8 mouse cellular contexts compared by ENCODE assay signal in genomic region chr3:122245215-122245877, GRCm38 (mm10). TPM values are rescaled to one million over a fixed set of nuclear protein-coding genes. Genes with fewer than 3 reads are reported as not detected.
DNase-seq lines count a peak whose midpoint lies in the region; ATAC-seq and TF ChIP-seq lines count a peak whose summit lies in the region.

TSS of gene Gclm (plus strand) at chr3:122245557.

- peak within 1 kb of the TSS; percentile 97 for H3K27ac ChIP-seq in heart, embryonic 12.5 days (ENCODE audit: poor library complexity, severe bottlenecking)
- peak within 1 kb of the TSS; percentile 93 for H3K27ac ChIP-seq in kidney, postnatal 0 days
- peak within 1 kb of the TSS; percentile 99 for H3K27ac ChIP-seq in liver, embryonic 11.5 days (ENCODE audit: low read depth, low read length)
- H3K27ac ChIP-seq in stomach, embryonic 14.5 days (ENCODE audit: low read length), result peak within 1 kb of the TSS; percentile 82

- peak; percentile 99 for TF ChIP-seq CTCF in C2C12 (IDR thresholded peaks at IDR 0.05; ENCODE audit: control insufficient read depth, insufficient read depth, insufficient read length)
- TF ChIP-seq CTCF in brain, embryonic 14.5 days (IDR thresholded peaks at IDR 0.05; ENCODE audit: borderline replicate concordance, extremely low read depth, insufficient read depth, insufficient read length), result peak; percentile 72
- peak; percentile 55 for TF ChIP-seq CTCF in kidney, postnatal 0 days (IDR thresholded peaks at IDR 0.05; ENCODE audit: low read depth)

- H3K27me3 ChIP-seq in C2C12 (ENCODE audit: control insufficient read depth, insufficient read depth, insufficient read length), result no peaks in the 10 kb centered on the region
- H3K27me3 ChIP-seq in erythroblast, embryonic 14.5 days (ENCODE audit: control insufficient read depth), result no peaks in the 10 kb centered on the region
- no peaks in the 10 kb centered on the region for H3K27me3 ChIP-seq in heart, embryonic 12.5 days (replicated peaks)
- H3K27me3 ChIP-seq in kidney, postnatal 0 days (ENCODE audit: insufficient read depth, low read length), result no peaks in the 10 kb centered on the region
- no peaks in the 10 kb centered on the region for H3K27me3 ChIP-seq in liver, embryonic 11.5 days (replicated peaks; ENCODE audit: control insufficient read depth, insufficient read depth, low read length)
- H3K27me3 ChIP-seq in stomach, embryonic 14.5 days (ENCODE audit: control insufficient read depth, insufficient read depth, low read length), result no peaks in the 10 kb centered on the region

- peaks cover 49% of the 10 kb centered on the region for H3K4me1 ChIP-seq in erythroblast, embryonic 14.5 days (ENCODE audit: control insufficient read depth)
- peaks cover 17% of the 10 kb centered on the region for H3K4me1 ChIP-seq in heart, embryonic 12.5 days (replicated peaks)
- 0 out of 2 replicates have a peak, but pooled peaks cover 2% of the 10 kb centered on the region for H3K4me1 ChIP-seq in kidney, postnatal 0 days (replicated peaks; ENCODE audit: insufficient read depth, low read length)
- peaks cover 22% of the 10 kb centered on the region for H3K4me1 ChIP-seq in liver, embryonic 11.5 days (replicated peaks; ENCODE audit: control insufficient read depth, insufficient read depth, low read length)
- H3K4me1 ChIP-seq in stomach, embryonic 14.5 days (ENCODE audit: control insufficient read depth, insufficient read depth, low read length), result peaks cover 16% of the 10 kb centered on the region

- peak within 1 kb of the TSS; percentile 60 for H3ac ChIP-seq in C2C12 (ENCODE audit: control insufficient read depth, insufficient read length, low read depth)

- peaks cover 46% of the 10 kb centered on the region for H3K79me2 ChIP-seq in C2C12 (ENCODE audit: control insufficient read depth, insufficient read depth)

- H3K79me3 ChIP-seq in C2C12 (ENCODE audit: low read depth), result peaks cover 41% of the 10 kb centered on the region

- H3K4me3 ChIP-seq in C2C12 (ENCODE audit: insufficient read depth, poor library complexity, severe bottlenecking), result peak within 1 kb of the TSS; percentile 70
- peak within 1 kb of the TSS; percentile 100 for H3K4me3 ChIP-seq in erythroblast, embryonic 14.5 days (replicated peaks)
- H3K4me3 ChIP-seq in heart, embryonic 12.5 days, result peak within 1 kb of the TSS; percentile 93
- peak within 1 kb of the TSS; percentile 89 for H3K4me3 ChIP-seq in kidney, postnatal 0 days (replicated peaks; ENCODE audit: low read depth, low read length)
- H3K4me3 ChIP-seq in liver, embryonic 11.5 days (ENCODE audit: low read depth, low read length), result peak within 1 kb of the TSS; percentile 99
- H3K4me3 ChIP-seq in stomach, embryonic 14.5 days (ENCODE audit: low read depth, low read length), result peak within 1 kb of the TSS; percentile 74

- H3K4me2 ChIP-seq in heart, embryonic 12.5 days, result peak within 1 kb of the TSS; percentile 83
- peak within 1 kb of the TSS; percentile 83 for H3K4me2 ChIP-seq in kidney, postnatal 0 days (ENCODE audit: low read length)
- H3K4me2 ChIP-seq in liver, embryonic 11.5 days, result peak within 1 kb of the TSS; percentile 65
- peak within 1 kb of the TSS; percentile 84 for H3K4me2 ChIP-seq in stomach, embryonic 14.5 days (replicated peaks; ENCODE audit: low read depth, low read length)

- peaks cover 6% of the 10 kb centered on the region for H3K36me3 ChIP-seq in C2C12 (ENCODE audit: control insufficient read depth, insufficient read depth)
- H3K36me3 ChIP-seq in erythroblast, embryonic 14.5 days (ENCODE audit: control insufficient read depth), result peaks cover 39% of the 10 kb centered on the region
- no peaks in the 10 kb centered on the region for H3K36me3 ChIP-seq in heart, embryonic 12.5 days
- no peaks in the 10 kb centered on the region for H3K36me3 ChIP-seq in kidney, postnatal 0 days (ENCODE audit: insufficient read depth, low read length)
- H3K36me3 ChIP-seq in liver, embryonic 11.5 days (ENCODE audit: control insufficient read depth, insufficient read depth, low read length), result no peaks in the 10 kb centered on the region
- no peaks in the 10 kb centered on the region for H3K36me3 ChIP-seq in stomach, embryonic 14.5 days (ENCODE audit: control insufficient read depth, insufficient read depth, low read length)

- WGBS in heart, embryonic 12.5 days, result under 1% methylated on average over 74 of the region's 90 CpGs
- WGBS in kidney, postnatal 0 days, result under 1% methylated on average over 61 of the region's 90 CpGs
- under 1% methylated on average over 84 of the region's 90 CpGs for WGBS in liver, embryonic 11.5 days
- under 1% methylated on average over 84 of the region's 90 CpGs for WGBS in stomach, embryonic 14.5 days

- DNase-seq in brain, embryonic 14.5 days (ENCODE audit: low read depth), result peak; percentile 97
- DNase-seq in kidney, postnatal 0 days (ENCODE audit: low spot score), result peak; percentile 96
- DNase-seq in liver, embryonic 11.5 days (ENCODE audit: low spot score), result peak; percentile 88
- peak; percentile 94 for DNase-seq in naive thymus-derived CD4-positive, alpha-beta T cell, adult 2 months (ENCODE audit: low read depth)

- H3K9me3 ChIP-seq in erythroblast, embryonic 14.5 days (ENCODE audit: control insufficient read depth, low read length), result no peaks in the 10 kb centered on the region
- no peaks in the 10 kb centered on the region for H3K9me3 ChIP-seq in heart, embryonic 12.5 days (replicated peaks)
- no peaks in the 10 kb centered on the region for H3K9me3 ChIP-seq in kidney, postnatal 0 days (replicated peaks; ENCODE audit: low read length)
- no peaks in the 10 kb centered on the region for H3K9me3 ChIP-seq in liver, embryonic 11.5 days (ENCODE audit: control insufficient read depth, low read length)
- no peaks in the 10 kb centered on the region for H3K9me3 ChIP-seq in stomach, embryonic 14.5 days (ENCODE audit: control insufficient read depth, low read depth, low read length)

- peak within 1 kb of the TSS; percentile 95 for H3K9ac ChIP-seq in heart, embryonic 12.5 days
- H3K9ac ChIP-seq in kidney, postnatal 0 days (ENCODE audit: low read depth, low read length), result peak within 1 kb of the TSS; percentile 90
- H3K9ac ChIP-seq in liver, embryonic 11.5 days (ENCODE audit: low read depth, low read length), result peak within 1 kb of the TSS; percentile 99
- peak within 1 kb of the TSS; percentile 60 for H3K9ac ChIP-seq in stomach, embryonic 14.5 days (replicated peaks; ENCODE audit: low read depth, low read length)

- peak; percentile 41; the same call in 1 of the 2 replicates for TF ChIP-seq POLR2A in brain, embryonic 14.5 days (IDR thresholded peaks at IDR 0.05; ENCODE audit: borderline replicate concordance, extremely low read depth, insufficient read depth, insufficient read length, poor library complexity, severe bottlenecking)

- peak; percentile 94 for ATAC-seq in heart, embryonic 12.5 days (ENCODE audit: insufficient number of reproducible peaks, low FRiP score)
- peak; percentile 98 for ATAC-seq in kidney, postnatal 0 days (replicated peaks; ENCODE audit: low FRiP score, low read depth)
- ATAC-seq in liver, embryonic 11.5 days (replicated peaks; ENCODE audit: low FRiP score), result peak; percentile 86
- peak; percentile 97 for ATAC-seq in stomach, embryonic 14.5 days (ENCODE audit: insufficient number of reproducible peaks, insufficient read depth, low FRiP score, low read depth)

TF ChIP-seq in C2C12, 6 proteins besides CTCF, POLR2A, EP300 and RAD21:
- TF ChIP-seq USF1 (IDR thresholded peaks at IDR 0.05; ENCODE audit: low read depth) (no peak), FOSL1 (IDR thresholded peaks at IDR 0.05; ENCODE audit: insufficient read depth, low read length, poor library complexity, severe bottlenecking) (no peak), MAX (IDR thresholded peaks at IDR 0.05) (no peak), MYOD1 (IDR thresholded peaks at IDR 0.05; ENCODE audit: control insufficient read depth, insufficient read length, low read depth) (no peak), MYOG (IDR thresholded peaks at IDR 0.05; ENCODE audit: control insufficient read depth, extremely low read depth, insufficient read length) (no peak), CEBPB (IDR thresholded peaks at IDR 0.05; ENCODE audit: low read depth) (no peak)

RNA-seq across cellular contexts. Expression of gene Gclm, which starts in this region (rescaled TPM):
- polyA plus RNA-seq in C2C12 (2012; fragmentation: generic; extraction: Trizol), result 84.0 TPM
- polyA plus RNA-seq in brain, embryonic 14.5 days (2012; rRNA removed), result 27.7 and 29.0 TPM in 2 replicates
- 124 and 137 TPM in 2 replicates for polyA plus RNA-seq in erythroblast, embryonic 14.5 days (2012)
- 108 and 122 TPM in 2 replicates for polyA plus RNA-seq in heart, embryonic 12.5 days (2016; fragmentation: Nextera tagmentation; extraction: Ambion mirVana)
- 238 and 242 TPM in 2 replicates for polyA plus RNA-seq in kidney, postnatal 0 days (2015; fragmentation: Nextera tagmentation; extraction: Ambion mirVana)
- polyA plus RNA-seq in liver, embryonic 11.5 days (2014; fragmentation: Nextera tagmentation; extraction: Ambion mirVana), result 367 and 406 TPM in 2 replicates
- polyA plus RNA-seq in stomach, embryonic 14.5 days (2014; fragmentation: Nextera tagmentation; extraction: Ambion mirVana), result 60.5 and 66.8 TPM in 2 replicates

Comparison
In these comparisons a context has a peak if more than half of its experiments do, and no peak if none do; other contexts are left out.
1. Peak in every context shown above with its lines: DNase-seq, ATAC-seq, H3K4me3 ChIP-seq and H3K27ac ChIP-seq.